Comparison of ENCODE assay signal across 16 mouse cellular contexts in genomic region chr19:50196592-50196991, GRCm38 (mm10).
"Had no signal": no experiment of that assay in that cellular context is flagged by ENCODE, and none has a peak within 500 bp of the region (broad histone marks: within the 10 kb centered on the region; RNA-seq: fewer than 3 reads in every experiment).

No protein-coding gene starts in this region.

- H3K4me2 ChIP-seq: neural tube, embryonic 13.5 days; neural tube, embryonic 15.5 days; stomach, embryonic 15.5 days had no signal

- H3K36me3 ChIP-seq: neural tube, embryonic 13.5 days; neural tube, embryonic 15.5 days; stomach, embryonic 15.5 days had no signal

- DNase-seq: retina, postnatal 1 day; right cerebral cortex, adult 18-20 months; right cerebral cortex, postnatal 14 days; right cerebral cortex, postnatal 25 days; right cerebral cortex, postnatal 4 days; spleen, adult 18-20 months; thymus, adult 18-20 months; thymus, adult 2 months; thymus, postnatal 14 days; thymus, postnatal 25 days; thymus, postnatal 36 days; thymus, postnatal 4 days had no signal

- H3K27ac ChIP-seq: neural tube, embryonic 13.5 days; neural tube, embryonic 15.5 days; stomach, embryonic 15.5 days; stomach, postnatal 0 days had no signal

- H3K4me3 ChIP-seq: neural tube, embryonic 13.5 days; neural tube, embryonic 15.5 days; stomach, embryonic 15.5 days had no signal

- H3K4me1 ChIP-seq: neural tube, embryonic 13.5 days; neural tube, embryonic 15.5 days; stomach, embryonic 15.5 days had no signal

- H3K27me3 ChIP-seq: neural tube, embryonic 13.5 days; neural tube, embryonic 15.5 days; stomach, embryonic 15.5 days had no signal

- H3K9ac ChIP-seq: neural tube, embryonic 13.5 days; neural tube, embryonic 15.5 days; stomach, embryonic 15.5 days had no signal

- H3K9me3 ChIP-seq: neural tube, embryonic 13.5 days; neural tube, embryonic 15.5 days; stomach, embryonic 15.5 days had no signal
